Mouse (Mus musculus) left cerebral cortex, postnatal 25 days (tissue): ENCODE measurements around the gene Mfap1a. TPM values are rescaled to one million over a fixed set of nuclear protein-coding genes. Genes with fewer than 3 reads are reported as not detected.
"Not testable (repeated sequence)": the region's sequence is repeated elsewhere in the genome, so short reads cannot be mapped to it uniquely, and the experiment has no call there.

Experiments
- DNase-seq, 2 experiments: peaks; one replicate each; pipeline ENCODE4 v3.0.0; 2022; ENCODE audit warnings: low spot score in 2 of 2, mixed read lengths in 1 of 2
- intact Hi-C: fragments of 180-260 bp; cut with DNase I; formaldehyde crosslinking; loops from one replicate; pipeline ENCODE4 v1.15.1; 2025
- total RNA-seq, 2 experiments: library from RNA; stranded (reverse); gene quantifications; 2 replicates each; pipeline ENCODE4 v1.2.3; 2021

Mfap1a gene
- 10 to 100 TPM; 35.3 to 38.0 TPM for total RNA-seq

GRCm38 (mm10) chr2:121505942-121506882 is at the start of gene Mfap1a, which contains the start of gene Wdr76:
TSS of gene Mfap1a (minus strand) at chr2:121506665.
TSS of gene Wdr76 (plus strand) at chr2:121506723.
- intact Hi-C loops = loop anchor here (5.0 kb wide), 1 partner anchor 34 kb away; the partner anchor contains the start of gene Mfap1b
- DNase-seq = peak; percentile 83 to 93

GRCm38 (mm10) chr2:121551271-121551670 is 44.8 kb upstream of the Mfap1a start:
- no peak for DNase-seq
- intact Hi-C loops = no loop called here

- intact Hi-C loops = no loop called here
- no peak for DNase-seq
Measured at GRCm38 (mm10) chr2:121549630-121550029, 43.2 kb upstream of the Mfap1a start.

GRCm38 (mm10) chr2:121544829-121545228 is 38.4 kb upstream of the Mfap1a start:
- intact Hi-C loops = no loop called here
- DNase-seq = no peak

- intact Hi-C loops = loop anchor here (5.0 kb wide), 1 partner anchor 87 kb away; no protein-coding TSS in a partner anchor
- DNase-seq = peak; percentile 16 to 89
Measured at GRCm38 (mm10) chr2:121525056-121525455, 18.6 kb upstream of the Mfap1a start.

GRCm38 (mm10) chr2:121522830-121523229 is 16.4 kb upstream of the Mfap1a start:
- intact Hi-C loops, DNase-seq: not testable (repeated sequence)

- peak in 1 of 2 experiments; percentile 83 for DNase-seq
- intact Hi-C loops = no loop called here
Measured at GRCm38 (mm10) chr2:121522006-121522405, 15.5 kb upstream of the Mfap1a start.

GRCm38 (mm10) chr2:121518711-121519110 is 12.2 kb upstream of the Mfap1a start:
- DNase-seq, intact Hi-C loops: not testable (repeated sequence)

- no peak for DNase-seq
- intact Hi-C loops = no loop called here
Measured at GRCm38 (mm10) chr2:121518106-121518505, 11.6 kb upstream of the Mfap1a start.

- no peak for DNase-seq
- intact Hi-C loops = no loop called here
Measured at GRCm38 (mm10) chr2:121514211-121514610, 7.7 kb upstream of the Mfap1a start.

- DNase-seq, intact Hi-C loops: not testable (repeated sequence)
Measured at GRCm38 (mm10) chr2:121512991-121513765, 6.7 kb upstream of the Mfap1a start.

- intact Hi-C loops = no loop called here
- no peak for DNase-seq
Measured at GRCm38 (mm10) chr2:121511401-121511800, 4.9 kb upstream of the Mfap1a start.

- peak; percentile 30 to 55 for DNase-seq
- intact Hi-C loops = loop anchor here (5.0 kb wide), 1 partner anchor 37 kb away; the partner anchor contains the start of gene Mfap1b
Measured at GRCm38 (mm10) chr2:121509584-121509983, 3.1 kb upstream of the Mfap1a start.

- no peak for DNase-seq
- intact Hi-C loops = loop anchor here (5.0 kb wide), 1 partner anchor 36 kb away; the partner anchor contains the start of gene Mfap1b
Measured at GRCm38 (mm10) chr2:121507951-121508330, 1.5 kb upstream of the Mfap1a start.

- intact Hi-C loops = loop anchor here (5.0 kb wide), 1 partner anchor 35 kb away; the partner anchor contains the start of gene Mfap1b
Measured at GRCm38 (mm10) chr2:121507173-121507950, 897 bp upstream of the Mfap1a start.

GRCm38 (mm10) chr2:121501550-121501949 is 4.9 kb downstream of the Mfap1a start:
- DNase-seq, intact Hi-C loops: not testable (repeated sequence)

More at GRCm38 (mm10) chr2:121507173-121507950, 897 bp upstream of the Mfap1a start:
- no peak for DNase-seq

GRCm38 (mm10) chr2:121484403-121484802 is 22.1 kb downstream of the Mfap1a start:
- intact Hi-C loops, DNase-seq: not testable (repeated sequence)

GRCm38 (mm10) chr2:121483576-121483975 is 22.9 kb downstream of the Mfap1a start:
- DNase-seq = no peak
- intact Hi-C loops = no loop called here

- DNase-seq, intact Hi-C loops: not testable (repeated sequence)
Measured at GRCm38 (mm10) chr2:121480916-121481315, 25.5 kb downstream of the Mfap1a start.
